In the genomic region with DNA sequence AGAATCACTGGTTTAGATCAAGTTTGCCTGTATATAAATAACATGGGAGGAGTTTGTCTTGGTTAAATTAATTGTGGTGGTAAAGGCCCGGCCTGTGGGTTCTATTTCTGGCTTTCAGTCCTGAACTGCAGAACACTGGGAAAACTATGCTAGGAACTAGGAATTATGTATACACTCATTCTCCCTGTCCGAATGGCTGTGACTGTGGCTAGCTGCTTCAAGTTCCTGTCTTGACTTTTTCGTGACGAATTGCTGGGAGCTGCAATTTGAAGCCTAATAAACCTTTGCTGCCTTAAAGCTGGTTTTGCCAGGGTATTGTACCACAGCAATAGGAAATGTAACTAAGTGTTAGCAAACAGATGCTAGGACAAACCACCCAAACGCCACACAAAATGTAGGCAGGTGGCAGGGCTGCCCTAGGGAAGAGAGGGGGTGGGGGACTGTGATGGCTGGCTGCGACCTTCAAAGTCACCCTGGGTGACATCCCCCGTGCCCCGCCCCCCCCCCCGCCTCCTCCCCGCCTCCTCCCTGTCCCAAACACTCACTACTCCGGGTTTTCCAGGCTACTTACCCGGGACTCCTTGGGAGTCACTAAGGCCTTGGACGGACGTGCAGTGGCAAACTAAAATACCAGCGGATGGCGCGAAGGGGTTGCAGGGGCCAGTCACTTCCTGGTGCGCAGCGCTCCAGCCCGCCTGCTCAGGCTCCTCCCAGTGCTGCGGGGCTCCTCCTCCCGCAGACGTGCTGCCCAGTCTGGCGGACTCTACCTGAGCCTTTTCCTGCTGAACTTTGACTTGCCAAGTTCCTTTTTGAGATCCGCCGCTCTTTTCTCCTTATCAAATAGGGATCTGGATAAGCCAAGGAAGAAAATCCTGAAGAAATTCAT, we compare ENCODE assay signal across 1 mouse cellular context.
A peak's percentile ranks its signal among the peaks of the same experiment; 100 is the strongest.
TF ChIP-seq lines count a peak whose summit lies in the region.

Gene Trmt2b (minus strand): TSS at position 710 of the 886 bp plus-strand sequence.

TF ChIP-seq in CH12.LX, 34 proteins besides CTCF, POLR2A, EP300 and RAD21:
- TF ChIP-seq BHLHE40 (IDR thresholded peaks at IDR 0.05; ENCODE audit: low read depth, low read length): peak; percentile 26; the same call in 1 of the 2 replicates
- TF ChIP-seq NRF1 (IDR thresholded peaks at IDR 0.05; ENCODE audit: low read depth, low read length): peak; percentile 54; the same call in 1 of the 2 replicates
- TF ChIP-seq TBP (conservative IDR thresholded peaks at IDR 0.05; ENCODE audit: low read depth, low read length): peak; percentile 39; the same call in 1 of the 2 replicates
- peak; percentile 57; the same call in 1 of the 2 replicates for TF ChIP-seq MXI1 (IDR thresholded peaks at IDR 0.05; ENCODE audit: low read depth, low read length)
- TF ChIP-seq ELF1 (IDR thresholded peaks at IDR 0.05; ENCODE audit: low read depth, low read length): peak; percentile 88
- 0 out of 2 replicates have a peak, but pooled peaks have one; percentile 38 for TF ChIP-seq ZMIZ1 (IDR thresholded peaks at IDR 0.05; ENCODE audit: low read depth, low read length)
- no peak for TF ChIP-seq SIN3A (IDR thresholded peaks at IDR 0.05; ENCODE audit: low read length)
- no peak for TF ChIP-seq PAX5 (IDR thresholded peaks at IDR 0.05; ENCODE audit: low read length)
- peak; percentile 33; the same call in 1 of the 2 replicates for TF ChIP-seq NELFE (IDR thresholded peaks at IDR 0.05; ENCODE audit: low read depth, low read length)
